Mouse (Mus musculus) cerebellum, adult 18-20 months (tissue): ENCODE measurements around the gene Msi2.
A peak's percentile ranks its signal among the peaks of the same experiment; 100 is the strongest.

ENCODE experiments used
- DNase-seq, 2 experiments: peaks; one replicate each; pipeline ENCODE4 v3.0.0; 2021

Gene Msi2

DNA sequence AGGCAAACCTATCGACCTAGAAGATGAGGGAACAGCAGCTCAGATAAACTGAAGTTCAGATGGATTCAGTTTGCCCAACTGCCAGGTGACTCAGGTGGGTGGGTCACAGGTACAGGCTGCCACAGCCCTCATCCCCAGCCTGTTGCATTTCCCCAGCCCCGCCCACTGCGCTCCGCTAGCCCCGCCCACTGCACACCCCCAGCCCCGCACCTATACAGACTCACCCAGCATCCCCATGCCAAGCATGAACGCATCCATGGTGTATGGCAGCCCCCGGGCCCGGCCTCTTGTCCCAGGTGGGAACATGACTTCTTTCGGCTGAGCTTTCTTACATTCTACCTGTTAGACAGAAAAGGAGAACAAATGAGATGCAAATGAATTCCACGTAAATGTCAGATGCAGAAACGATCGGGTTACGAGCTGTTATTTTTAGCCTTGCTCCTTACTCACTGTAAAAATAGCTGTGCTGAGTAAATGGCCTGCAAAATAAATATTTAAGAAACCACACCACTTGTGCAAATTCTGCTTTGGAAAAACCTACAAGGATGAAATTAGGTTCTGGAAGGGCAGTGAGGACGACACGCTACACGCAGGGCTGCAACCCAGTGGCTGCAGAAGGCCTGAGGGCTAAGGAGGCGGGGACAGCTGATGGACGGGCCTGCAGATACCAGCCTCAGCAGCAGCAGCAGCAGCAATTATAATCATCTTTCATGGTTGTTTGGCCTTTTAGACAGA lies 323.8 kb downstream of the Msi2 start:
- no peak for DNase-seq

DNA sequence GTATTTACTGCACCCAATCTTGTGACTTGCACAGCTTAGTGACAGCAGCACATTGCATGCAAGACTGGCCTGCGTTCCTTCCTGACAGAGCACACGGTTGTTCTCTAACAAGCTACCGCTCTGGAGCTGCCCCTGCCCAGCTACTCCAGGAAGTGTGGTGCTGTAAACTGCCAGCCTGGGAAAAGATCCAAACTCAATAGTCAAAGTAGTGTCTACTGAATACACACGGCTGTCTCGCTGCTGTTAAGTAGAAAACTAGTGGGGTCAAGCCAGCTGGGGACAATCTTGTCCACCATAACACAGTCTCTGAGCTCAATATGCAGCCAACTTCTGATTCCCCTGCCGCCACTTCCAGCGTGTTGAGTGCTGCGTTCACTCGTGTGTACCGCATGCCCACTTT lies 325.6 kb downstream of the Msi2 start:
- no peak for DNase-seq

DNA sequence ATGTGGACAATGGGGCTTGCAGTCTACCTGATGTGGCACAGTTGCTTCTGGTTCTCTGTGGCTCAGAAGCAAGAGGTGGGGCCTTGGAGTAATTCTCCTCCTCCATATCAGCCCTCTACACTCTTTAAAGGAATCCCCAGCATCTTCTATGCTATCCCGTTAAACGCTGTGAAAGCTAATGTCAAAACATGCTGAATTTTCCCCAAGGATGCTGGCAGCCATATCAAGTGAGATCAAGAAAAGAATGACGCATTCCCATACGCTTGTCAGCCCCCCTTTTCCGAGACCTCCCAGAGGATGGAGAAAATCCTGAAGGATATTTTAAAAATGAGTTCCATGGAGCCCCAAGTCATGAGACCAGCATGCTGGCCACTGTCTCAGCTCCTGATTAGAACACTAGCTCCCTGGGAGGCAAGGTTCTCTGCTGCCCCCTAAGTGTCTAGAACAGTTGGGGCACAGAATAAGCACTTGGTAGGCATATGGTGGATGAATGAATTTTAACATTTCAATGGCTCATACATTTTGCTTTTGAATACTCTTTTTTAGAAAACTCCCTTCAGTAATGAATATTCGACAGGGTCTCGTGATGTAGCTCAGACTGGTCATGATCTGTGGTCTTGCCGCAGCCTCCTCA lies 327.0 kb downstream of the Msi2 start:
- no peak for DNase-seq

DNA sequence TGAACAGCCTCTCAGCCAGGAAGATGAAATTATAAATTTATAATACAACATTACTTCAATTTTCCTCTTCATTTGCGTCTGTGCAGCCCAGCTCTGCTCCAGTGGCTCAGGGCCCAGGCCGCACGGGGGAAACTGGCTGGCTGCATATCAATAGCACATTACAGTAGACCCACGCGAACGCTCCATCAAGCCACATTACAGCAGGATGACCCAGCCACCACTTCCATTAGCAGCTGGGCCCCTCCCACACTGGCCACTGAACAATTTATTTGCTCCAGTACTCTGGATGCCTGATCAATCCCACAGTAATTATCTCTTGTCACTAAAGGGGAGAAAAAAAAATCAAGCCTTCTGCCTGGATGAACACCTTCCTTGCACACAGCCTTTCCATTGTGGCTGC lies 328.8 kb downstream of the Msi2 start:
- no peak for DNase-seq

DNA sequence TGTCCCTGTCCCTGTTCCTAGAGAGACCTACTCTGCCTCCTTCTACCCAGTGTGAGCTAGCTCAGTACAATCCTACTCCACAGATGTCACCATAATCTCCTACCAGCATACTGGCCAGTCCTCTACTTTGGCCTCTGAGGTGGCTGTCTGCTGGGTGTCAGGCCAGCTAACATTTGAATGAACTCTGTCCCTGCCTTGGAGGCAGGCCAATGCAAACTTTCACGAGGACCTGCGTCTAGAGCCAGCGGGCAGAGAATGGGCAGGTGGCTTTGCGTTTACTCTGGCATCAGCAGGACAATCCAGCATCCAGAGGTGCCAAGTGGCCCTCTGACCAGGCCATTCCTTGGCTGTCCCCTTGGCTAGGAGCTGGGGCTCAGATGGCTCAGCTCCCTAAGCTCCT lies 331.4 kb downstream of the Msi2 start:
- DNase-seq: no peak

DNA sequence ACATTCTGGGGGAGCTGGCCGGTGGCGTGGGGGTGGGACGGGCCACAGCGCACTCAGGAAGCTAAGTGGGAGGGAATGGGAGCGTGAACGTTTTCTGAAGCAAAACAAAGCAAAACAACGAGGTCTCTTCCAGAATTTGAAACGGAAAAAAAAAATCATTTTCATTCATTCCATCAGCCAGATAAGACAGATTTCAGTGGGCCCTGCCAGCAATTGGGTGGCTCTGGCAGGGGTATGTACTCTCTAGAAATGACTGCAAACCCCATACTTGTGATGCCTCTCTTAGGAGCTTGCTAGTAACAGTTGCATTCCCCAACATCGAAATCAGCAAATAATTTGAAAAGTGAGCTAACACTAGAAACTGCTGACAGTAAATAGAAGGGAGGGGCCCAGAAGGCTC lies 335.9 kb downstream of the Msi2 start:
- no peak for DNase-seq

DNA sequence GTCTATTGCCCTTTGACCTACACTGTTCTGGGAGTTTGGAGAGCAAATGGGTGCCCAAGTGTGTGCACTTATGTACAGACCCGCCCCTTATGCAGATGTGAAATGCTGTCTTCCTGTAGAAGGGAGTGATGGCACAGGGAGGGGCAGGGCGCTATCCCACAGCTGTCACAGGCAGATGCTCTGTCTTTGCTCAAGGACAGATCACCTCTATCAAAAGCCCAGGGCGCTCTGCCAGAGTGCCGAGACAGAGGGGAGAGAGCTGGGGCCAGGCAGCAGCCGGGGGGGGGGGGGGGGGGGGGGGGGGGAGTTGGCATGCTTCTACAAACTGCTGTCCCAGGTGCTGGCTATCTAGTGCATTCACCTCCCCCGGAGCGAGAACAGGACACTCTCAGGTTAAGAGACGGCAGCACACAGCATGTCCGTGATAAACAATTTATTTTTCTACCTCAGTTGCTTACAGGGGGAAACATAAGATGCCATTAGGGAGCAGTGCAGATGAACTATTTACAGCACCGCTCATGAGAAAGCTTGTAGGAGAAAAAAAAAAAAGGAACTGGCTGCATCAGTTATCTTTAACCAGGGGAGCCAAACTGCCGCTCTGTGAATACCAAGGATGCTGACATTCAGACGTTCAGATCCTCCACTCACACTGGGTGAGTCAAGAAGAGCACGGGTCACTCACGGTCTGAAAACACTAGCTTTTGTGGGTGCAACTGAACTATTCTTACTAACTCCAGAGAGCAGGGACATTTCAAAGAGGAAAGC lies 337.0 kb downstream of the Msi2 start:
- DNase-seq: no peak

DNA sequence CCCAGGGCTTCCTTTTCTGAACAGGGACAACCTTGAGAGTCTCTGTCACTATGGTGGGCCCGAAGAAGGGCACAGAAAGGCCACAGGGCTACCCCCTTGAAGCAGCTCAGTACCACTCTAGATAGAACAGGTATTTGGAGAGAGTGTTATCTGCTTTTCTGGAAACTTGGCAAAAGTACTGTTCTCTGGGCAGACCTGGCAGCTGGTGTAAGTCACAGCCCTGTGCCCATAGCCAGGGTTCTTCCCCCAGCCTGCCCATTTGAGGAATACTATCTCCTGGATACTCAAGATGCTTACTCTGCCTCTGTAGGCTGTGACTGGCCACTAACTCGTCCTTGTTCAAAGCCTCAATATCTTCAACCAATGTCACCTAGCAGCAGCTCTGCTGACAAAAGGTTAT lies 338.7 kb downstream of the Msi2 start:
- no peak for DNase-seq

DNA sequence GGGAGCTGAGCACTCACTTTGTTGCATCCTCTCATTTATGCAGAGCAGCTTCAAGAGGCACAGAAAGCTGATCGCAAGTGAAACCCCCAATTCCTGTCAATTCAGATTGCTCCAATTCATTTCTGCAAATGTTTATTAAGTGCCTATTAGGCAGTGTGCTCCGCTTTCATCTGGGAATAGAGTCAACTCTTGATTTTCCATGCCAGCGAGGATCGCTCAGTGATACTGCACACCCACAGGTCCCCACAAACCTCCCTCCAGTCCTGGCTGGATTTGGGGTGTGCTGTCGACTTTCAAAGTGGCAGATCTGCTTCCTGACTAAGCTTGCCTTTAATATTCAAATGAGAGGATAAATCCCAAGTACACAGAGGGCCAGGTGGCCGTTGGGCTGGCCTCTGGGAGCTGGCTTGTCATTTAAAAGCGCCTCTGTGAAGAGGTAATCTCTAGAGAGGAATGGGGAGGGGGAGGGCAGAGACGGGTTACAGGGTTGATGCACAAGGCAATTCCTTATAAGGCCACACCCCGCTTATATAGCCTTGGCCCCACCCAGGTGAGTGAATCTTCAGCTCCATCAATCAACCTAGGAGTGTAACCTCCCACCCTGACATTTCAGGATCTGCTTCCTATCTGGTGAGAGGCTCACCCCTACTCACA lies 339.5 kb downstream of the Msi2 start:
- no peak for DNase-seq

DNA sequence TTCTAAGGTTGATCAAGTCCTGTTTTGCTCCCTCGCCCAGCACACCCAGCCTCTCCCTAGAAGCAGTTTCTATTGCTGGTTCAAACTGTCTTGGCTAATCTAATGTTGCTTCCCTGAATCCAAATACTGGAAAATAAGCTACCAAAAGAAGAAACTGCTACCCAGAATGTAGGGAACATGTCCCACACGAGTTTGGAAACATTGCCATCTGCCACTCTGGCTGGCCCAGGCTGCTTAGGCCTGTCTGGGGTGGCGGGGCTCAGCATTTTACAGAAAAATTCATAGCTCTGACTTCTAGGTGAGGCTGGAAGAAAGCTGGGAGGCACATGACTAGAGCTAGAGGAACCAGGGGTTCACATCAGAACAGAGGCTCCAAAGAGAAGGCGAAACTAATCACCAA lies 345.7 kb downstream of the Msi2 start:
- peak in 1 of 2 experiments; percentile 24 for DNase-seq

DNA sequence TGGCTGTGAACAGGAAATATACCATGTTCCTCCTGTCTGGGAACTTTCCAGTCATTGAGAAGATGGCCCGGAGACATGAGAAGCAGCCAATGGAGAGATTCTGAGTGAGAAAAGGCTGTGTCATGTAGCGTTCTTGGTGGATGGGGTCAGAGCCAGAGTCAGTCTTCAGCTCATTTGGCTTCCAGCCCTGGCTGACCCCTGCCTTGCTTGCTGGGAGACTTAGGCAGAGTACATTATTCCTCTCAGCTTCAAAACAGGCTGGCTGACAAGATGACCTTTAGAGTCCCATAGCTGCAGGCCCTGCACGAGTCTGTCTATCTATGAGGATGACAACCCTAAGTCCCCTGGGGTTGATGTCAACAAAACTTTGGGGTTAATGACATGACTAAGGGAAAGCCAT lies 348.4 kb downstream of the Msi2 start:
- no peak for DNase-seq

DNA sequence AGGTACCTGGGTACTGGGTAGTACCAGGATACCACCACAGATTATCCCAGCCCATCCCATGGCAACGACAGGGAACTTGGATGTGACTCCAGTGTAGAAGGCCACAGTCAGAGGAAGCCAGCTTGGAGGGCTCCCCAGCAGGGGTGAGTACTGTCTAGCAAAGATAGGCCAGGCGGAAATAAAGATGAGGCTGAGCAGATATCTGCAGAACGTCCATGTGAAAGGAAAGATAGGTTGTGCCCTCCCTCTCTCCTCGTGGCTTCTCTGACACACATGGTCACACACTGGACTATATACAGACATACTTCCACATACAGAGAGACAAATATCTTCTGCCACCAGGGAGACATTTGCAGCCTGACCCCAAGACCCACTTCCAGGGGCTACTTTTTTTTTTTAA lies 350.8 kb downstream of the Msi2 start:
- no peak for DNase-seq

DNA sequence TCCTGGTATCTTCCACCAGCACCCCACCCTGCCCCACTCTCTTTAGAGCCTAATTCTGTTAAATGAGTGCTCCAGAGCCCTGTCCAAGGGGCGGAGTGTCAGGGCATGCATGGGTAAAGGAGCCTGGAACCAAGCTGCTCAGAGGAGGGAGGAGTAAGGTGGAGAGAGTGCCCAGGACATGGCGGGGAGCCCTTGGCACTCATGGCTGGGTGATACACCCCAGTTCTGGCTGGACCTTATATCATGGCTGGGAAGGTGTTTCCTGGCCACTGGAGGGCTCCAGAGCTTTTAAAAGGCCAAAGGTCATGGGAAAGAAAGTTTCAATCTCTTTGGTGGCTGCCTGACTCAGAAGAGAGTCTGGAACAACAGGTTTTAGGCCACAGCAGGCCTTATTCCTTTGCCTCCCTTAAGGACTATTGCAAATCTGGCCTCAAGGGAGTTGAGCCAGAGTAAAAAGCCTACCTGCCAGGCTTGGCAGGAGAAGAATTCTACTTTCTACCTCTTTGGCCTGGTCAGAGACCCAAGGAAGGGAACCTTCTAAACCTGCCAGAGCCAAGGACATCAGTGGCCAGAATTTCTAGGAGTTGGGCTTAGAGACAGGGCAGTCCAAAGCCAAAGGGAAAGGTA lies 352.3 kb downstream of the Msi2 start:
- DNase-seq: no peak

DNA sequence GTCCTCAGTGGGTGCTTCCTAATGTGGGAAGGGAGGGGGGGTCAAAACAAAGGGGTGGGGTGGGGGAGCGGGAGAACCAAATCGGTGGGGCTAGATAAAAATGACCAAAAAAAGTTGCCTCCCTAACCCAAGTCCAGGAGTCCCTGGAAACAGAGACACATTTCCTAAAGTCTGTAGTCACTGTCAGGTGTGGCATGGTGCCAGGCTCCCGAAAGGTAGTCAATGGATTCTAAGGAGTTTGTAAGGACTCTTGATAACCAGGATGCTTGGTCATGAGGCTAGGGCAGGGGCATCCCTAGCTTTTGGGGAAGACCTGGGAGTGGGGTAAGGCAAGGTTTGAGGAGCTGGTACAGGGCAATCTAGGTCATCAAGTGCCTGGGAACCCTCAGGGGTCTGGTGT lies 354.1 kb downstream of the Msi2 start:
- DNase-seq: no peak

DNA sequence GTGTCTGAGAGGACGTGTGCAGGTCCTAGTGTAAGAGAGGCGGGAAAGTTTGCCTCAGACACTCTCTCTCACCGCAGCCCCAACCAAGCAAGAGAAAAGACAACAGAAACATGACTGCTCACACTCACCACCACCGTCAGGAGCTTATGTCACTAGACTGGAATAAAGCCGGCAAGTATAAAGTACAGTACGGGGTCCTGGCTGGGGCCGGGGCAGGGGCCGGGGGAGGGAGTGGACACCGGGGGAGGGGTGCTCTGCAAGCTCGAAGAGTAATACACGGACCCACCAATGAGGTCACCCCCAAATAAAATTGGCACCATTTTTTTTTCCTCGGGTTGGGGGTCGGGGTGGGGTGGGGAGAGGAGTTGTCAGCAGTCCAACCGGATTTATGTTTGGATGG lies 354.8 kb downstream of the Msi2 start:
- no peak for DNase-seq

DNA sequence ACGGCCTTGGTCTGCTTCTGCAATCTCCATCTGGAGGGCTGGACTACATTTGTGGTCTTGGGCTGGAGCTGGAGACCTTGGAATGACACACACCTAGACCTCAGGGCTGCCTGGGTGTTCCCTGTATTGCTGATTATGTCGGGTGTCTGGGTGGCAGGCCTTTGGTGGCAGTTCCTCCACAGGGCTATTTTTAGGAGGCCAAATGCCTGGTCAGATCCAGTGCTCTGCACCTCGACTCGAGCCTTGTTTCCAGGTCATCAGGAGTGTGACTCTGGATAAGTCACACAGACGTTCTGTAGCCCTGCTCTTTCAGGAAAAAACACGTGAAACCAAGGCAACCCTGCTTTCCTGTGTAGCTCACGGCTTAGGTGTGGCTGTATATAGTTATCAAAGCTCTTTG lies 358.6 kb downstream of the Msi2 start:
- DNase-seq: no peak

DNA sequence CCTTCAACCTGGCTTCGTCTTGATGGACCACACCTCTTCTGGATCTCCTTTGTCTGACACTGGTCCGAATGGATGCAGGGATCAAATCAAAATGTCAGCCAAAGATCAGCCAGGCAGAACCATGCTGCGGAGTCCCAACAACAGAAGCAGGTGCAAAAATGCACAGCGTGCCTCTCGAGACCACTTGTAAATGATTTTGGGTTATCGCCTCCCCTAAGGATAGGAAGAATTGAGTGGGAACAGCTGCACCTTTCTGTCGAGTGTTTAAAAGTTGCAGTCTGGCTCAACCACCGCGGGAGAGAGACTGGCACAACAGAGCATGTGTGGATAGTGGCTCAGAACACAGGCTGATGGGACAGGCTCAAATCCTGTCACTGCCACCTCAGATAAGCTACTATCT lies 361.0 kb downstream of the Msi2 start:
- no peak for DNase-seq

DNA sequence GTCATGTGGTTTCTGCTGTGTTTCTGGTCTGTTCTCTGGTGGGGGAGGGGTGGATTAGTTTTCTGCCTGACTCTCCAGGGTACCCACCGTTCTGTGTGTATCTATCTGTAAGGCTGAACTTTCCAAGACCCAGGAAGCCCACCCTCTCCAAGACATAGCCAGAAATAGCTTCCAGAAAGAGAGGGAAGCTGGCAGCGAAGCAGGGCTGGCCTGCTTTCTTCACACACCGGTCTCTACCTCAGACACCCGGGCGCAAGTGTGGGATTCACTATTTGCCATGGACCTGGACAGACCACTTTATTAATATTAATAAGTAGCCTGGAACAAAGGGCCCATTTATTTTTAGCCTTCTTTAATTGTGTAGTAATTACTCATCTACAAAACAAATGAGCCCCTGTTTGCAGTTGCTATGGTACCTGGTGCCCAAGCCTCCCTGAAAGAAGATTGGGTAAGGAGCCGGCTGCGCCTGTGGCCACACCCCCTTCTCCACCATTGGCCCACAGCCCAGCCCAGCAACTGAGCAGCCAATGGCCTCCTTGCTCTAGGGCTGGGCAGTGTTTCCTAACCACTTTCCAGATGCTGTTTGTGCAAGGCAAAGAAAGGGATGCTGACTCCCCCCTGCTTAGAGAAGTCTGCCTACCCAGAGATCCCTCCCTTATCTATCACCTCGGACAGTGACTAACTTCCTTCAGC lies 361.6 kb downstream of the Msi2 start:
- DNase-seq: peak; percentile 30 to 38

DNA sequence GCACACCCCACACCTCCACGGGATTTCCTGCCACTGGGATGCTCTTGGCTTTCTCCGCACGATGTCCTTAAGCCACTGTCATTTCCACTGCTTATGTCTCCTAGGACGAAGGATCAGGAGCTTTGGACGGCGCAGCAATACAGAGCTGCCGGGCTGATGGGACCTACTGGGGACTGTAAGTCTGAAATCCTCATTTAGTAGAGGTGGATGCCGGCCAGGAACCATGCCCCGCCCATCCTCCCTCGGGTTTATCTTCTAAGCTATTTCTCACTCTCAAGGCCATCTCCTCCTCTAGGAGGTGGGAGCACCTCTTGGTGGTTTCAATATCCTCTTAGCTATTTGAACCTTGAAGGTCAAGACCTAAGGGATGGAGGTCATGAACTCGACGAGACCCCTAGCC lies 362.3 kb downstream of the Msi2 start:
- DNase-seq: no peak

DNA sequence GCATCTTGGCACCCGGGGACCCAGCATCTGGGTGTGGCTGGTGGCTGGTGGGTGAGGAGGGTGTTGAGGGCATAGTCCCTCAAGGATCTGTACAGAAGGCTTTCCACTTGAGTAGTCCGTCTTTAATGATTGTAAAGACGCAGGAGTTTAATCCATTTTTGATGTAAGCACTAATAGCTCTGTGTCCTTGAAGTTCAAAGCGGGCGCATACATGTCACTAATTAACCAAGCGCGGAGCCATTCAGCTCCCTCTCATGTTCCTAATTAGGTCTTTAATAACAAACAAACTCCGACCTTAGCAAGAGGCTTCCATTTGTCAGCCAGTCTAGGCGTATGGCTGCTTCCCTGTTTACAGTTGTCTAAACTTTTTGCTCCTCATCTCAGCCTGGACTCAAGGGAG lies 363.5 kb downstream of the Msi2 start:
- no peak for DNase-seq

DNA sequence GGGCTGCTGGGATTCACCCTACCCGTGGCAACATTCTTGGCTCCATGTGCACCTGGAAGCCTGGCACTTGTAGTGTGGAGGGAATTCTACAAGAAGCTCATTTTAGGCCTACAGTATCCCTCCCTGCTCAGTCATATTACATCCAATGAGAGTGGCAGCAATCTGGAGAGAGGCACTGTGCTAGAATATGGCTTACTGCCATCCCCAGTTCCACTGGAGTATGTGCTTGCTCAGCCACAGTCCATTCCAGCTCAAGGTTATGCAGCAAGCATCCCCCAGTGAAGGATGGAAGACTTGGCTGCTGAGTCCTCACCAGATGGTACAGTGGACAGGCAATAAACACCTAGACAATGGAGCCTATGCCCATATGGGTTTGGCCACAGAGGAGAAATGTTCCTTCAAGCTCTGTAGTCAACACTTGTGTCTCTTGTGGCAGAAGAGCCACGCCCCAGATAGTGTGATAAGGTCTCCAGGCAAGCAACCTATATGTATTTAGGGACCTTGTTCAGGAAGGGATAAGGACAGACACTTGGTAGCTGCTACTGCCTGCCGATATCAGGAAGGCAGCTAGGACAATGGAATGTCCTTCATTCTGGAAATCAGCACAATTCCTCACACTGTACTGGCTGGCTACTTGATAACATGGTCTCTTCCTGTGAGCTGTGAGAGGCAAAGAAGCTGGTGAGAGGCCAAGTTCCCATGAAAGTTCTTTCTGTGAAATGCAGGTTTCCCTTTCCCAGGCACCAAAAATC lies 366.4 kb downstream of the Msi2 start:
- DNase-seq: peak; percentile 55 to 67

DNA sequence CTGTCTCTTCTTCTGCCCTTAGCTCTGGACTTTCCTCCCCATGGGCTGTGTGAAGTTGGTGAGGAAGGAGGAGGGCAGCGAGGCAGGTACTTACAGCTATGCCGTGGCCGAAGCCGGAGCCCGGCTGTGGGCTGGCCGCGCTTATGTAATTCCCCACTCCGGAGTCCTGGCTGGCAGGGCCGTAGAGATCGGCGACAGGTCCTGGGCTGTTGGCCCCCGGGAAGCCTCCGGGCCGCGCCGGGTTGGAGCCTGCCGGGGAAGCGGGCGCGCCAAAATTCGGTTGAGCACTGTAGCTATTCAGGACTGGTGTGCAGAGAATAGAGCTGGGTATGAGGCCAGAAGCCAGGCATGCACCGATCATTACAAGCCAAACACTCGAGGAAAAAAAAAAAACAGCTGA lies 369.6 kb downstream of the Msi2 start:
- DNase-seq: peak; percentile 75 to 76
